Mouse (Mus musculus): ENCODE data around the gene Nectin4.
"Not testable (repeated sequence)": the region's sequence is repeated elsewhere in the genome, so short reads cannot be mapped to it uniquely, and the experiment has no call there.

The Nectin4 gene

DNA sequence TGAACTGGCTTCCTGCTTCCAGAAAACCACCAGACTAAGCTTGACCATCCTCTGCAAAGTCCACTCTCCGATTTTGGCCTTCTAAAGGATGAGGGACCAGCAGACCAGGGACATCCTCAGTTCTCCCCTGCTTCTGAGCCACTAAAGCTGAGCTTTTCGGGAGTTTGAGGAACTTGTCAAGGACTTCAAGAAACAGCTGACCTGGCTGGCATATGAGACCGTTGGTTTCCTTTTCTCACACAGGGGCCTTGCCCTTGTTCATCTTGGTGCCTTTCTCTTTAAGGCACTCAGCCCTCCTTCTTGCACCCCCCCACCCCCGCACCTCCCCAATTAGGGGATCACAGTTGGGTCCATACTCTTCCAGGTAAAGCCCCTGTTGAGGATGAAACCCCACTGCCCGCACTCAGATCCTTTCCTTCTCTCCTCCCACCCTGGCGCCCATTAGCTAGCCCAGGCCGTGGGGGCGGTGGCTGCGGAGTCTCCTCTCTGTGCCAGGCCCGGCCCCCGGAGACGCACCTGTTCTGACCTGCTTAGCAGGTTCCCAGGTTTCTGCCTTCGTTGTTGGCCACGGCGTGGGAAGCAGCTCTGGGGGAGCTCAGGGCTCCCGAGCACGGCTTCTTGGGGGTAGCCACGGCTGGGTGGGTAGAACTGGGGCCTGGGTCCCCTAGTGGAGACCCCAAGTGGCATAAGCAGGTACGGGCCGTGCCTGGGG, at the start of gene Nectin4:
Gene Nectin4, plus strand, starts transcription at position 255 of the 712 bp plus-strand sequence.
- peak; percentile 71 to 73 for DNase-seq (ENCODE audit: low spot score in 2 of 2)

DNA sequence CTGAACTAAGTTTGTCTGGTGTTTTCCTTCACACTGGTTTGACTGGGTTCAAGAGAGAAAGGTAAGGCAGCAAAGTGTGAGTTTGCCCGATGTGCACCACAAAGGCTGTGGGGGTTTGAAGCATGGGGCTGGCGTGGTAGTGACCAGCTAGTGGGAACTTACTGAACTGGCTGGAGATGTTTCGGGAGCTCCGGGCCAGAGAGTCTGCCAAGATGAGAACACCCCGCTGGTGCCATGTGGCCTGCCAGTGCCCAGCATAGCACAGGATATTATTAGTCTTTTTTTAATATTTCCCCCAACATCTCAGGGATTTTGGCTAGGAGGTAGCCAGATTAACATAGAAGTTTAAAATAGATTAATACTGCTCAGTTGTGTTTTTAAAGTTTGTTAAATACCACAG, 49.7 kb upstream of the Nectin4 start:
- DNase-seq (ENCODE audit: low spot score in 2 of 2), result no peak

DNA sequence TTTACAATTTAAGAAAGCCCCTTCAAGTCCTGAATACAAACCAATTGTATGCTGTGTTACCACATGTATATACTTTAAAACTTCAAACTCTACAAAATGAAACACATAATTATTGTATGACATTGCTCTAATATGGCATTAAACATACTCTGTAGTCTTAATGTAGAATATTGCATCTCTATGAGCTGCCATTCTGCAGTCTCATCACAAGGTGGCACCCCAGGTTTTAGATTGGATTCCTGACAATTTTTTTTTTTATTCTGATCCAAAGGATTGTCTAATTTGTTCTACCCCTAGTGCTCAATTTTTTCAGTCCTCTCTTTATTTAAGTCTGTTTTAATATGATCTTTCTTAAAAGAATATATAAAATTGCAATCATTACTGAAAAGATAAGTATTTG, 48.5 kb upstream of the Nectin4 start:
- DNase-seq (ENCODE audit: low spot score in 2 of 2), result no peak

DNA sequence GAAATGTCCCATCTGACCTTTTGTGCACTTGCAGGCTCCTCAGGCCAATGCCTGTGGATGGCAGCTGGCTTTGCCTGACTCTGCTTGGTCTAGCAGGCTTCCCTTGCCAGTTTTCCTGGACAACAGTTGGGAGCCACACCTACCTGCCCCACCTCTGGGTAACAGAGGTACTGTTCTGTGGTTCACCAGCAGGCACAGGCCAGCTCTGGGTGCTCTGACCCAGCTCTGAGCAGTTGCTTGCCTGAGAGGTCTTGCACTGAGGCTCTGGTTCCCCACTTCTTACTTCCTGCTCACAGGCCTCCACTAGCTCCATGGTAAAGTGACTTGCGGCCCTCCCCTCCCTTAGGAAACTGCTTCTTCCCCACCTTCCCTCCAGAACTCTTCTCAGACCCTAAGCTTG, 47.9 kb upstream of the Nectin4 start:
- no peak for DNase-seq (ENCODE audit: low spot score in 2 of 2)

DNA sequence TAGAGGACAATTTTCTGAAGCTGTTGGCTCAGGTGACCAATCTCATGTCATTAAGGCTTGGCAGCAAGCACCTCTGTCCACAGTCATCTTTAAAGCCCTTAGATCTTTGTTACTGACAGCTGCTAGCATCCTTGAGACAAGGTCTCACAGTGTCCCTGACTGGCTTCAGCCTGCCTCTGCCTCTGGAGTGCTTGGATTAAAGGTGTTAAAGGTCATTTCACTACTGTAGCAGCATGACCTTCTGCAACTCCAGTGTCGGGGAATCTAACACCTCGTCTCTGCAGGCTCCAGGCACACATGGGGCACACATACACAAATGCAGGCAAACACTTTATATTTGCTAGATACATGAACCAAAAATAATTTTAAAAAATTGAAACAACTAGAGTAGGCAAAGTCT, 44.3 kb upstream of the Nectin4 start:
- DNase-seq (ENCODE audit: low spot score in 2 of 2), result no peak

DNA sequence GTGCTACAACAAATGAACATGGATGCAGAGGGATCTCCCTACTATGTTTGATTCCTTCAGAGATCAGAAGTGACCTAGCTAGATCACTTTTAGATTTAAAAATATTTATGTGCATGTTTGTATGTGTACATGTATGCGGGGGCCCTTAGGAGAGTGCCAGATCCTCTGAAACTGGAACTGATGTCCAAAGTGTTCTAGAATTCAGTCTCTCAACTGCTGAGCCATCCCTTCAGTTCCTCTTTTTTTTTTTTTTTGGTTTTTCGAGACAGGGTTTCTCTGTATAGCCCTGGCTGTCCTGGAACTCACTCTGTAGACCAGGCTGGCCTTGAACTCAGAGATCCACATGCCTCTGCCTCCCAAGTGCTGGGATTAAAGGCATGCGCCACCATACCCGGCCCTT, 43.3 kb upstream of the Nectin4 start:
- DNase-seq (ENCODE audit: low spot score in 2 of 2), result not testable (repeated sequence)

DNA sequence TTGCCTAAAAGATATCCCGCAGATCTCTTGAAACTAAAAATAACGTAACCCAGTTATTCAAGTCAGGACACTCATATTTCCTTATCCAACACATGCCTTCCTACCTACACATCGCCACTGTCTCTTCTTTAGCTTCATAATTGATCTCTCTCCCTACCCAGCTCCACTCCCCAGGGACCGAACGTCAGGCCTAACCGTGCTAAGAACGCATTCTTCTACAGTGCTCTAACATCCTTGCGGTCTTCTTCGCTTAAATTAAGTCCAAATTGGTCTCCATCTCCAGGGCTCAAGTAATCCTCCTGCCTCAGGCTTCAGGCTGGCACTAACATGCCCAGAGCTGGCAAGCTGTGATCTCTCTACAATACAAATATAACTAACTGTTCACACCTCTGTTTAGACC, 41.7 kb upstream of the Nectin4 start:
- no peak for DNase-seq (ENCODE audit: low spot score in 2 of 2)

DNA sequence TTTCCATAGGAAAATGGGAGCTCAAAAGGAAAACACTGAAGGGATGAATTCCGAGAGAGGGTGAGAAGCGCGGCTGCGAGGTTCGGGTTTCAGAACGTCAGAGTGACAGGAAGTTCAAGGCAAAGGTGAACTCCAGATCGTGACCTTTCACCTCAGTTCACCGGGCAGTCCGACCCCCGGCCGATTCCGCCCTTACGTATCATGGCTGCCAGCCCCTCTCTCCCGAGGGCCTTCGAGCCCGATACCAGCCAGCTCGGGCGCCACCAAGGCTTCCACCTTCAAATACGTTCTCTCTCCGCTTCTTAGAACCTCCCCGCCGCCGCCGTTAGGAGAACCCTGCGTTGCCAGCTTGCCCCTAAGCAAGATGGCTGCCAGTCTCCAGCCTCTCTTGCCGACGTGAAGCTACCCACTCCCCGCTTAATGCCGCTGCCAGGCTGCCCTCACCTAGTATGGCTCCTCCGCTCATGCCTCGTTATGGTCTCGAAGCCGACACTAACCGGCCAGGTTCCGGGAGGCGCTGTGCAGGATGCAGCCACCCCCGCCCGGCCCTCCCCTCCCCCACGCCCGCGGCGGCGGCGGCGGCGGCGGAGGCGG, 41.0 kb upstream of the Nectin4 start, which contains the start of gene Dedd:
Gene Dedd, plus strand, starts transcription at position 307 of the 594 bp plus-strand sequence.
- peak; percentile 87 to 88 for DNase-seq (ENCODE audit: low spot score in 2 of 2)

DNA sequence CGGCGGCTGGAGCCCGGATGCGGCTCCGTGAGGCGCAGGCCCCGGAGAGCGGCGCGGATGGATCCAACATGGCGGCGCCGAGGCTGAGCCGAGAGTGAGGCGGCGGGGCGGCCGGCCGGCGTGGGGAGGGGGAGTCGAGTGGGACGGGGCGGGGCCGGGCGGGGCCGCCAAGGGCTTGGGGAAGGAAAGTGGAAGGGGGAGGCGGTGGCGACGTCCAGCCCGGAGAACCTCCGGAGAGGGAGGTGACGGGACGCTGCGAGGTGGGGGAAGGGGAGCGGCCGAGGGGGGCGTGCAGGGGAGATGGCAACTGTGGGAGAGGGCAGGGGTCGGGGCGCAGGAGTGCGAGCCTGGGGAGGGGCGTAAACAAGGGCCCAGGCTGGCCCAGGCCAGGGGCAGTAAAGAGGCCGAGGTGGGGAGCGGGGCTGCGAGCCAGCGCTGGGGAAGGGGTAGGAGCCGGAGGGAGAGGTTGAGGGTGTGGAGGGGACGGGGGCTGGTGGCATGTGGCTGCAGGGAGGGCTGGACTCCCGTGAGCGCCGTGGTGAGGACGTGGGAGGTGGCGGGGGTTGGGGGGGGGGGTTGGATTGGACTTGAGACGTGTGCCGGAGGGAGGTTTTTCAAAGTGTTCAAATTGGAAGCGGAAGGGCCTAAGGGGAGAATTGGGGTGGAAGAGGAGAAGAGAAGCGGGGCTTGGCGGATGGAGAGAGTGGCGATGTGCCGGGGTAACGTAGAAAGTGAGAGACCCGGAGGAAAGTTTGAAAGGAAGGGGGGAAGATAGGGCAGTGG, 40.3 kb upstream of the Nectin4 start:
- DNase-seq (ENCODE audit: low spot score in 2 of 2), result no peak

DNA sequence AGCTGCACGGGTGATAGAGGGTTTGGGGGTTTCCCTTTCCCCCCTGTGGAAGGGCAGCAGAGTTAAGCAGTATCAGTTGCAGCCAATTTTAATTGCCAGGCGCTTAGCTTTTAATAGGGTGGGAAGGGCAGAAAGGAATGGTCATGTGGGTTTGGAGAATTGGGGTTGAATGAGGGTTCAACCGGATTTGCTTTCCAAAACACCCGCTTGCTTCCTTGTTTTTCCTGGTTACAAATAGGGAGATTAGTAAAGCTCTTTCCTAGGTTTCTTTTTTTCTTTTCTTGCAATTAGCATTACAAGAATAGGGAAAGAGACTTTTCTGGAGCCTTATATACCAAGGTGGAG, 39.7 kb upstream of the Nectin4 start:
- no peak for DNase-seq (ENCODE audit: low spot score in 2 of 2)

DNA sequence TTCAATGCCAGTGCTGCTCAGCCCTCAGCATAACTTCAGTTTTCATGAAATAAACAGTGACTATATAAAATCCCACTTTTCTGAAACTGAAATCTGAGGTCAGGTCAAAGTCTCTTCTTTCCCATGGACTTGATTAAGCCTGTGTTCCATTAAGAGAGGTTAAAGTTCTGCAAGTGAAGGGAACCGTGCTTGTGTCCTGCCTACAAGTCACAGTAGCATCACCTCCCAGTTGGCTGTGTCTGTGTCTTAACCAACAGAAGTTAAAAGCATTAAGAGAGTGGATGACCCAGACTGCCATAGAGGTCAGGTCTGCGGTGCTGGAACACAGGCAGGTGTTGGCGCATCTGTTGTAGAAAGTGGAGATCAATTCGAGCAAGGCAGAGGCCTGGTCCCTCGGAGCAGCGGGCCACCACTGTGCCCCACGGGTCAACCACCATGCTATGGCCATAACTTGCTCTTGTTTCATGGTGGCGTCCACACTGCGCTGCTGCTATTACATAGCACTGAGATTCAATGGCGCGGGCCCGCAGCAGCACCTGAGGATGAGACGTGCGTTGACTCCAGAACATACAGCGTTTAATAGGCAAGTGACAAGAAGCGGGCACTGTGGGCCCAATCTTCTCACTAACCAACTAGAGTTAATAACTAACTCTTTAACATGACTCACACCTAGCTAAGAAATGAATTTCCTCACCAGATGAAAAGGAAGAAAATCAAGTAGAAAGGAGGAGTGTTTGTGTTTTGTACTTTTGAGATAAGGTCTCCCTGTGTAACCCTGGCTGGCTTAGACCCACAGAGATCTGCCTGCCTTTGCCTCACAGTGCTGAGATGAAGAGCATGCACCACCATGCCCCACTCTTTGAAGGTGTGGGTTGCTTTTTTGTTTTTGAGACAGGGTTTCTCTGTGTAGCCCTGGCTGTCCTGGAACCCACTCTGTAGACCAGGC, 27.4 kb upstream of the Nectin4 start:
- DNase-seq (ENCODE audit: low spot score in 2 of 2), result no peak

DNA sequence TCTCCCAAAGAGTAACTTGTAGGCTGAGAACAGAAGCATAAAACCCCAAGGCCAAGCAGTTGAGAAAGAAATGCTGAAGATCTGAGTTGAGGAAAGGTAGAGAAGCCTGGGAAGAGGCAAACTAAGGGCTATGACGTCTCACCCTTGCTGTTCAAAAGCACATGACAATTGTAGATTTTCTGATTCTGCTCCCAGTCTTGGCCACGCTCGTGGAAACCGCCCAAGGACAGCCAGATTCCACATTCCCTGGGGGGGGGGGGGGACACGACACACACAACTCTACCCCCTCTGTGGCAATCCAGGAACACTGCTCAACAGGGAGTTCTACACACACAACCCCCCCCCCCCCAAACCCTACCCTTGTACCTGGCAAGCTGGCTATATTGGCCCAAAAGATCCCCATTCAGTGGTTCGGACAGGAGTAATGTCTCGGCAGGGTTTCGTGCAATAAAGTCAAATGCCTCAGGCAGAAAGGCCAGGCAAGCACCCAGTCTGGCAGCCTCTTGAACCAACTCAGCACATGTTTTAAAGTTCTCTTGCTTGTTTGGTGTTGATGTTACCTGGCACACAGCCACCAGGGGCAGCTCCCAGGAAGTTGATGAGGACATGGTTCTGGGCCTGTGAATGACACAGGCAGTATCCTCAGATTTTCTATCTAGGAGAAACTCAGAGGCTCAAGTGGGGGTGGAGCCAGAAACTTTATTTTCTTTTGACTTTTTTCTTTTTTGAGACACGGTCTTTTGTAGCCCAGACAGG, 25.8 kb upstream of the Nectin4 start:
- no peak for DNase-seq (ENCODE audit: low spot score in 2 of 2)

DNA sequence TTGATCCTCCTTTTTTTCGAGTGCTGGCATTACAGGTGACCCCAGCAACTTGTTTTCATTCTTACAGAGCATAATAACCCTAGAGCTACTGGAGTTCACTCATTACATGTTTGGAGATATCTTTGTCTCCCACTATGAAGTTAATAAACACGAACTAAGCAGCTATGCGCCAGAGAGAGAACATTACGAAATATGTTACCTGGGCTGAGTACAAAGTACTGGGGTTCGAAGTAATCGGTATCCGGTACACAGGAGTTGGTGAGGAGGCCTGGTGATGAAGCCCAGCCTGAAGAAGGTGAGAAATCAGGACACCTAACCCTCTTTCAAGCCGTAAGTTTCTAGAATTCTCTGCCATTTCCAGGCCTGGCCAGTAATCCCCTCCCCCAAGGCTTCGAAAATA, 25.2 kb upstream of the Nectin4 start:
- DNase-seq (ENCODE audit: low spot score in 2 of 2), result no peak

DNA sequence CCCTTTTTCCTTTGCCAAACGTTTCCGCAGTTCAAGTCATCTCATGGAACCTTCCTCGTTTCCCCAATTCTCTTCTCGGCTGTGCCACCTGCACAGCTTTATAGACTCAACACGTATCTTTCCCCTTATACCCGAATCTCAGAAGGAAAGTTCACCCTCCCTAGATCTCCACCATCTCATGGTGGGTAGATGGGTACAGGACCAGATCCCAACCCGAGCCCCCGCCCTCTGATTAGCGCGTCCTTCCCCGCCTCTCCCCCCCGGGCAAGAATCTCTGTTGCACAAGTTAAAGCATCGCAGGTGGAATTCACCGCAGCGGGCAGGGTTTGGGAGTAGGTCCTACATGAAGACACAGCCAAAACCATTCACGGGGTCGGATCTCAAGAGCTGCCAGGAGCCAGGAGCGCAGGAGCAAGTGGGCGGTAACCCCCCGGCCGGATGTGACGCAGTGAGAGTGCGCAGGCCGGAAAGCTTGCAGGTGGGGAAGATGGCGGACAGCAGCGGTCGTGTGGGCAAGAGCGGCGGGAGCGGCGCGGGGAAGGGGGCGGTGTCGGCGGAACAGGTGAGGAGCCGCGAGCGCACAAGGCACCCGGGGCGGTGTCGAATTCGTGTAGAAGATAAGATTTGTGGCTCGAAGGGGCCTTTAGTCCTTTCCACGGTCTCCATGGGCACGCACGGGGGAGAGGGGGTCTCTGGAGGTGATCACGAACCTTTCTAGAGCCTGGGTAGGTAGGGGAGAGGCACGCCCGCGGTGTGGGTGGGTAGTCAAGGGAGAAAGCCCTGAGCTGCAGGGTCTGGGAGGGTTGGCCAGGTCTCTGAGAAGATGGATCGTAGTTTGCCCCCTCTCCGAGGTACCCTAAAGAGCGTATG, 24.4 kb upstream of the Nectin4 start, which contains the start of the genes Nit1 and Pfdn2:
Gene Nit1, minus strand, starts transcription at position 422 of the 870 bp plus-strand sequence.
Gene Pfdn2, plus strand, starts transcription at position 446 of the 870 bp plus-strand sequence.
- peak; percentile 83 to 88 for DNase-seq (ENCODE audit: low spot score in 2 of 2)

DNA sequence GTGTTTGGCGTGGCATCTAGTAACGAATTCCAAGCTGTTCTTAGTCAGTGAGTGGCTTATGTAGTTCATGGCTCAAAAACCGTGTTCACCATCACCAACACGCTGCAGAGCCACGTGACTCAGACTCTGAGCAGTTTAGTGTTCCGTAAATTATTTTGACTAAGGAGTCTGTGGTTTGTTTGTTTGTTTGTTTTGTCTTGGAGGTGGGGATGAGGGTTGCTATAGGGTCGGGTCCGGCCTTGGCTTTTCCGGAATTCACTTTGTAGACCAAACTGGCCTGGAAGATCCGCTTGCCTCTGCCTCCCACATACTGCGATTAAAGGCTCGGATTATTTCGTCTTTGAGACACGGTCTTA, 23.8 kb upstream of the Nectin4 start:
- no peak for DNase-seq (ENCODE audit: low spot score in 2 of 2)

DNA sequence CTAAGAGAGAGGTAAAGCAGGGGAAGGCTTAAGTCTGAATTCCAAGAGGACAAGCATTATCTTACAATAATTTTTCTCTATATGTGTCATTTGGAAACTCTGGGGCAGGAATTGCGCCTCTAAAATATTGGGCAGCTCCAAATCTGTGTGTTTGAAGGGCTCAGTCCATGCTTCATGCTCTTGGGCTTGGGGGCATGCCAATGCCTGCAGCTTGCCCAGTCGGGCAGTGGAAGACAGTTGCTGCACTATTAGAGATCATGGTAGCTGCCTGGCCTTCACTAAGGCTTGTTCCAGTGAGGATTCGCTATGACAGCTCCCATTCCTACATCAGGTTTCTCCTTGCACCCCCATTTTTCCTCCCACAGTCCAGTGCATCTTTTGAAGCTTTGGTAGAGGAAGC, 21.2 kb upstream of the Nectin4 start:
- DNase-seq (ENCODE audit: low spot score in 2 of 2), result no peak

DNA sequence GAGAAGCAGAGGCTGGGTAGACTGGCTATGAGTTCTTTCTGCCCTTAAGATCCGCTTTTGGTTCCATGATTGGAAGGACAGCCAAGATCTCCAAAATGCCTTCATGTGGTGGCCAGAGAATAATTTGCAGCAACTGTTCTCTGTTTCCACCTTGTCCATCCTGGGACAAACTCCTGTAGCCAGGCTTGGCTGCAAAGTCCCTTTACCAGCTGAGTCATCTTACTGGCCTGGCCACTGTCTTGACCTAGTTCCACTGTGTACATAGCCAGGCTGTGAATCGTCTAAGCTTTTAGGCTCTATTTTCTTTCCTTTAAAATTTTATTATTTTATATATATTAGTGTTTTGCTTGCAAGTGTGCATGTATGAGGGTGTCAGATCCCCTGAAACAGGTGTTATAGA, 20.7 kb upstream of the Nectin4 start:
- DNase-seq (ENCODE audit: low spot score in 2 of 2), result no peak

DNA sequence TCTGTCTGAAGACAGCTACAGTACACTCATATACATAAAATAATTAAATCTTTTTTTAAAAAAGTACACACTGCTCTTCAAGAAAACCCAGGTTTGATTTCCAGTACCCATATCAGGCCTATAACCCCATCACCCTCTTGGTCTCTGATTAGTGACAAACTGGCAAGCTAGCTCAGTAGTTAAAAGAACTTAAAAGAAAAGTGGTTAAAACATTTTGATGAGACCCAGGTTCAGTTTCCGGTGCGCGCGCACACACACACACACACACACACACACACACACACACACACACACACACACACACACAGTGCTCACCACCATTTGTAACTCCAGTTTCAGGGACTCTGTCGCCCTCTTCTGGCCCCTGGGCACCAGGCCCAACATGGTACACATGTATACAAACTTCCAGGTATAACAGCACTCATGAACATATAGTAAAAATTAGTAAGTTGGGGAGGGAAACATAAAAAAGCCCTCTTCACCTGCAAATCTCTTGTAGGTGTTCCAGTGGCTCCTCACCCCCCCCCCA, 14.0 kb upstream of the Nectin4 start:
- no peak for DNase-seq (ENCODE audit: low spot score in 2 of 2)

DNA sequence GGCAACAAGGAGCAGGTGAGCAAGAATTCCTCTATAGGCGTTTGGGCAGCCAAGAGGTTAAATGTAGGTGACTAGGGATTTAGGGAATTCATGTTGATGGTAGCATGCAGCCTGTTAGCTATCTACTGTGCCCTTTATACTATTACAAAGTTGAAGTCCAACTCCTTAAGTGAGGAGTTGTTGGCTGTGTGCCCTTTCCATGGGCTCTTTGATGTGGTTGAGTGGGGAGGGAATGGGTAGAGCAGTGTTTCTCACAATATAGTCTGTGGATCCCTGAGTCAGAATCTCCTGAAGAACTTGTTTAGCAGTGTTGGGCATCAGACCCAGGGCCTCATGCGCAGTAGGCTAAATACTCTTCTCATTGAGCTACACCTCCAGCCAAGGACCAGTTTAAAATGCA, 13.1 kb upstream of the Nectin4 start:
- DNase-seq (ENCODE audit: low spot score in 2 of 2), result no peak

DNA sequence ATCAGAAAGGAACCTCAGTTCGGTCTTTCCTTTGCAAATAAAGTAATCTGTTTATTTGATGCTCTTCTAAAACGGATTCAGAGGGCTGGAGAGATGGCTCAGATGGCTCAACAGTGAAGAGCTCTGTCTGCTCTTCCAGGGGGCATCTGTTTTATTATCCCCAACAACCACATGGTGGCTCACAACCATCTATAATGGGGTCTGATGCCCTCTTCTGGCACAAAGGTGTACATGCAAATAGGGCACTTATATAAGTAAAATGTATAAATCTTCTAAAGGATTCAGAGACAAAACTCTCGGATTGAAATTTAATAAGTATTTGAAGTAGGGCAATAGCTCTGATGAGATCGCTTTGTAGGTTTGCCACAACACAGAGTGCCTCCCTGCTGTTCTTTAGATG, 11.5 kb upstream of the Nectin4 start:
- no peak for DNase-seq (ENCODE audit: low spot score in 2 of 2)
